Comparison of ENCODE assay signal across 8 mouse cellular contexts in genomic region chr17:80683821-80684576, GRCm38 (mm10). TPM values are rescaled to one million over a fixed set of nuclear protein-coding genes. Genes with fewer than 3 reads are reported as not detected.
A peak's percentile ranks its signal among the peaks of the same experiment; 100 is the strongest.
DNase-seq lines count a peak whose midpoint lies in the region; ATAC-seq and TF ChIP-seq lines count a peak whose summit lies in the region.

No protein-coding gene starts in this region.

- H3K9ac ChIP-seq in intestine, postnatal 0 days (ENCODE audit: low read depth, low read length): no peak overlapping the region

- H3K4me3 ChIP-seq in intestine, postnatal 0 days (ENCODE audit: low read depth, low read length): no peak overlapping the region

- peak; percentile 83 for ATAC-seq in intestine, postnatal 0 days

- no peak overlapping the region for H3K27ac ChIP-seq in intestine, postnatal 0 days (ENCODE audit: low read depth, low read length)

- no peaks in the 10 kb centered on the region for H3K27me3 ChIP-seq in intestine, postnatal 0 days (replicated peaks; ENCODE audit: control insufficient read depth, insufficient read depth, low read length)

- peak; percentile 69 for TF ChIP-seq CTCF in intestine, postnatal 0 days (IDR thresholded peaks at IDR 0.05; ENCODE audit: low read depth)

- no peaks in the 10 kb centered on the region for H3K4me1 ChIP-seq in intestine, postnatal 0 days (replicated peaks; ENCODE audit: control insufficient read depth, insufficient read depth, low read length)

- 0 out of 2 replicates have a peak overlapping the region, but pooled peaks have one; percentile 7 for H3K4me2 ChIP-seq in intestine, postnatal 0 days (replicated peaks; ENCODE audit: low read depth)

- H3K36me3 ChIP-seq in intestine, postnatal 0 days (ENCODE audit: control insufficient read depth, insufficient read depth): peaks cover 8% of the 10 kb centered on the region; the same call in 1 of the 2 replicates

- no peaks in the 10 kb centered on the region for H3K9me3 ChIP-seq in intestine, postnatal 0 days (ENCODE audit: control insufficient read depth)

- 33% methylated on average over 6 of the region's 6 CpGs for WGBS in intestine, postnatal 0 days

- peak; percentile 56 to 59 for DNase-seq in cerebellum, adult 18-20 months
- no peak for DNase-seq in cerebellum, adult 9-11 months
- DNase-seq in A20 (ENCODE audit: low read depth, low spot score): peak; percentile 13
- peak; percentile 50 for DNase-seq in embryo, embryonic 10.5 days (ENCODE audit: low spot score)
- peak; percentile 51 for DNase-seq in lung, postnatal 14 days
- no peak for DNase-seq in urinary bladder, adult 2 months (ENCODE audit: low spot score)
- DNase-seq in layer of hippocampus, postnatal 25 days (ENCODE audit: extremely low spot score in 1 of 2, low spot score in 1 of 2): no peak

RNA-seq across cellular contexts. Expression of gene Map4k3, which starts 44.3 kb away (rescaled TPM):
- 13.5 and 13.8 TPM in 2 replicates for polyA plus RNA-seq in intestine, postnatal 0 days (2015; fragmentation: Nextera tagmentation; extraction: Ambion mirVana)
- 47.9 and 53.9 TPM in 2 replicates for polyA plus RNA-seq in urinary bladder, adult 2 months (2012; rRNA removed)
- total RNA-seq in layer of hippocampus, postnatal 25 days (2021): 10 to 100 TPM; 87.8 to 88.7 TPM

Comparison
In these comparisons a context has a peak if more than half of its experiments do, and no peak if none do; other contexts are left out.
1. DNase-seq: peak in cerebellum, adult 18-20 months (2 of 2), A20 (single experiment), embryo, embryonic 10.5 days (single experiment) and lung, postnatal 14 days (single experiment); none in cerebellum, adult 9-11 months (single experiment), urinary bladder, adult 2 months (single experiment) and layer of hippocampus, postnatal 25 days (0 of 2).